Comparison of ENCODE assay signal across 21 mouse cellular contexts in the genomic region with DNA sequence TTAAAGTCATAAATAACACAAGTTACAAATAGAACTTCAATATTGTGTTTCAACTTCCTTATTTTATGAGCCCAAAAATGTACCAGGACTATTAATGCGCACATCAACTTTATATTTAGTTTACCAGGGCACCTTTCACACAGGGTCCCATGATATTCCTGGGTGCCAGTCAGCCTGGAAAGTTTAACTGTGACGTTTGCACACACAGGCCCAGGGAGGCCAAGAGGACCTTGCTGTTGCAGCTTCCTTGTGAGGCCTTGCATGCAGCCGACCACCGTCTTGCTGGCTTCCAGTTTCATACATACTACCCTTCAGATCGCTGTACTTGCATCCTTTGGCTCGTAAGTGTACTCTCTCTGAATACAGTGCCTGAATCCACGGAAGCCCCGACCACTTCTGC. TPM values are rescaled to one million over a fixed set of nuclear protein-coding genes. Genes with fewer than 3 reads are reported as not detected.
A peak's percentile ranks its signal among the peaks of the same experiment; 100 is the strongest.
DNase-seq lines count a peak whose midpoint lies in the region; ATAC-seq and TF ChIP-seq lines count a peak whose summit lies in the region.
"Had no signal": no experiment of that assay in that cellular context is flagged by ENCODE, and none has a peak within 500 bp of the region (broad histone marks: within the 10 kb centered on the region; RNA-seq: fewer than 3 reads in every experiment).

No protein-coding gene starts in this region.

- H3K4me1 ChIP-seq in bone marrow macrophage, adult 2 months (ENCODE audit: control insufficient read depth, insufficient read depth, low read length): peaks cover 36% of the 10 kb centered on the region
- peaks cover 80% of the 10 kb centered on the region for H3K4me1 ChIP-seq in liver, embryonic 13.5 days (replicated peaks)
- H3K4me1 ChIP-seq in heart, embryonic 11.5 days (ENCODE audit: control insufficient read depth, insufficient read depth, low read length): peaks cover 18% of the 10 kb centered on the region

- no peak overlapping the region for H3K4me3 ChIP-seq in bone marrow macrophage, adult 2 months (ENCODE audit: insufficient read depth, low read length)
- no peak overlapping the region for H3K4me3 ChIP-seq in liver, embryonic 13.5 days (replicated peaks)
- H3K4me3 ChIP-seq in heart, embryonic 11.5 days (ENCODE audit: low read depth, low read length): no peak overlapping the region
- H3K4me3 ChIP-seq: embryonic facial prominence, embryonic 13.5 days; midbrain, embryonic 12.5 days; neural tube, embryonic 12.5 days had no signal

- H3K9ac ChIP-seq in liver, embryonic 13.5 days: no peak overlapping the region
- no peak overlapping the region for H3K9ac ChIP-seq in heart, embryonic 11.5 days (ENCODE audit: low read depth, low read length)
- H3K9ac ChIP-seq: embryonic facial prominence, embryonic 13.5 days; lung, embryonic 14.5 days; midbrain, embryonic 12.5 days; neural tube, embryonic 12.5 days had no signal

- peak; percentile 68 for DNase-seq in heart, adult 11 months
- no peak for DNase-seq in heart, adult 8-10 months (ENCODE audit: low spot score)
- DNase-seq in liver, embryonic 13.5 days: no peak
- no peak for DNase-seq in right cerebral cortex, adult 18-20 months
- no peak for DNase-seq in MN1 (ENCODE audit: low spot score)
- DNase-seq: adrenal gland, adult 2 months; cerebellum, postnatal 10 days; kidney, adult 8-10 months; kidney, postnatal 36 days; lung, embryonic 14.5 days; lung, postnatal 4 days; spleen, adult 18-20 months; thymus, adult 2 months had no signal

- ATAC-seq in liver, embryonic 13.5 days (ENCODE audit: low read depth): no peak
- peak; percentile 13; the same call in 1 of the 2 replicates for ATAC-seq in monocyte, adult 5-6 weeks (replicated peaks; ENCODE audit: insufficient number of reproducible peaks, low FRiP score, low TSS enrichment, poor library complexity, severe bottlenecking)
- ATAC-seq in heart, embryonic 11.5 days (replicated peaks; ENCODE audit: insufficient number of reproducible peaks, low FRiP score, low TSS enrichment): no peak
- ATAC-seq: forebrain, embryonic 16.5 days had no signal

- TF ChIP-seq CTCF in bone marrow macrophage, adult 2 months (IDR thresholded peaks at IDR 0.05; ENCODE audit: low read depth, low read length): no peak

- H3K4me2 ChIP-seq in liver, embryonic 13.5 days: peak overlapping the region; percentile 23
- H3K4me2 ChIP-seq in heart, embryonic 11.5 days: no peak overlapping the region
- H3K4me2 ChIP-seq: embryonic facial prominence, embryonic 13.5 days; lung, embryonic 14.5 days; midbrain, embryonic 12.5 days; neural tube, embryonic 12.5 days had no signal

- no peaks in the 10 kb centered on the region for H3K9me3 ChIP-seq in liver, embryonic 13.5 days (replicated peaks)
- H3K9me3 ChIP-seq in heart, embryonic 11.5 days (replicated peaks; ENCODE audit: control insufficient read depth, low read length): no peaks in the 10 kb centered on the region
- H3K9me3 ChIP-seq: embryonic facial prominence, embryonic 13.5 days; midbrain, embryonic 12.5 days; neural tube, embryonic 12.5 days had no signal

- H3K27me3 ChIP-seq in liver, embryonic 13.5 days: no peaks in the 10 kb centered on the region
- no peaks in the 10 kb centered on the region for H3K27me3 ChIP-seq in heart, embryonic 11.5 days (ENCODE audit: control insufficient read depth, insufficient read depth, low read length)
- H3K27me3 ChIP-seq: CH12.LX; embryonic facial prominence, embryonic 13.5 days; midbrain, embryonic 12.5 days; neural tube, embryonic 12.5 days had no signal

- H3K27ac ChIP-seq in bone marrow macrophage, adult 2 months (ENCODE audit: insufficient read depth, low read depth, low read length): 0 out of 2 replicates have a peak overlapping the region, but pooled peaks have one; percentile 19
- peak overlapping the region; percentile 75 for H3K27ac ChIP-seq in liver, embryonic 13.5 days
- H3K27ac ChIP-seq in heart, embryonic 11.5 days (ENCODE audit: low read depth, low read length): no peak overlapping the region
- H3K27ac ChIP-seq: embryonic facial prominence, embryonic 13.5 days; midbrain, embryonic 12.5 days; neural tube, embryonic 12.5 days had no signal

- H3K36me3 ChIP-seq in liver, embryonic 13.5 days: no peaks in the 10 kb centered on the region
- H3K36me3 ChIP-seq in heart, embryonic 11.5 days (ENCODE audit: control insufficient read depth, insufficient read depth, low read length): no peaks in the 10 kb centered on the region
- H3K36me3 ChIP-seq: embryonic facial prominence, embryonic 13.5 days; midbrain, embryonic 12.5 days; neural tube, embryonic 12.5 days had no signal

- no peak for TF ChIP-seq POLR2A in bone marrow macrophage, adult 2 months (IDR thresholded peaks at IDR 0.05; ENCODE audit: borderline replicate concordance, low read depth, low read length)

- 61% methylated on average over 8 of the region's 8 CpGs for WGBS in liver, embryonic 13.5 days (ENCODE audit: insufficient replicate concordance)
- WGBS in heart, embryonic 11.5 days (ENCODE audit: insufficient replicate concordance): 79% methylated on average over 8 of the region's 8 CpGs

RNA-seq across cellular contexts. Expression of a gene that starts 8.3 kb away (rescaled TPM):
- total RNA-seq in heart, adult 8-10 months (2022): 1 to 10 TPM; 5.1 to 6.8 (median 5.5) TPM
- 4.6 and 5.6 TPM in 2 replicates for polyA plus RNA-seq in bone marrow macrophage, adult 2 months (2012; ENCODE audit: insufficient read depth, insufficient read length, missing spikeins)
- 3.4 and 5.5 TPM in 2 replicates for polyA plus RNA-seq in liver, embryonic 13.5 days (2015; fragmentation: Nextera tagmentation; extraction: Ambion mirVana)
- 17.1 to 24.3 TPM (median 21.7 TPM) in 3 replicates for total RNA-seq in monocyte, adult 5-6 weeks (2017)
- 7.5 and 8.1 TPM in 2 replicates for polyA plus RNA-seq in heart, embryonic 11.5 days (2014; fragmentation: Nextera tagmentation; extraction: Ambion mirVana)
